Mouse (Mus musculus): ENCODE results near the gene Zfp867. TPM values are rescaled to one million over a fixed set of nuclear protein-coding genes. Genes with fewer than 3 reads are reported as not detected.

The Zfp867 gene
- polyA plus RNA-seq, 1 experiment from 2014 or later, result 16.3 TPM

DNA sequence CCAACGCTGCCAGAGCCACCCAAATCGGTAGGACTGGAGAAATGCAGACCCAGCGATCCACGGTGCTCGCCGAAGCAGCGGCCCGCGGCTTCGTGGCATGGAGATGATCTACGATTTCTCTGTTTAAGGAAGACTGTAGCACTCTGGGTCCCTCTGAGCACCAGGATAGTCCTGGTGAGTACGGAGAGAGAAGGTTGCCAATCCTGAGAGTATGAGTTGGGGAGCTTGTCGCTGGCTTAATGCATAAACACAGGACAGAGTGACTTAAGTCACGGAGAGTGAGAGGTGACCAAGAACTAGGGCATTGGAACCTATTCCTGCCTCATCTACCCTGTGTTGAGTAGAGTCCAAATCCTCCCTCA lies 34.4 kb upstream of the Zfp867 start:
- H3K4me2 ChIP-seq (replicated peaks), result peak overlapping the region; percentile 75
- H3K4me3 ChIP-seq (replicated peaks; ENCODE audit: low read length), result peak overlapping the region; percentile 94
- H3K36me3 ChIP-seq (replicated peaks; ENCODE audit: control insufficient read depth, insufficient read depth), result peaks cover 32% of the 10 kb centered on the region
- H3K4me1 ChIP-seq (replicated peaks; ENCODE audit: control insufficient read depth, insufficient read depth, low read length), result peaks cover 17% of the 10 kb centered on the region
- peak overlapping the region; percentile 99 for H3K9ac ChIP-seq
- under 1% methylated on average over 14 of the region's 14 CpGs for WGBS
- no peaks in the 10 kb centered on the region for H3K9me3 ChIP-seq (ENCODE audit: control insufficient read depth, low read length)
- no peaks in the 10 kb centered on the region for H3K27me3 ChIP-seq (ENCODE audit: control insufficient read depth, insufficient read depth, low read length)
- DNase-seq (ENCODE audit: low spot score) (peak; percentile 38), ATAC-seq (ENCODE audit: low FRiP score) (peak; percentile 8; the same call in 1 of the 2 replicates)
- H3K27ac ChIP-seq, result peak overlapping the region; percentile 87

DNA sequence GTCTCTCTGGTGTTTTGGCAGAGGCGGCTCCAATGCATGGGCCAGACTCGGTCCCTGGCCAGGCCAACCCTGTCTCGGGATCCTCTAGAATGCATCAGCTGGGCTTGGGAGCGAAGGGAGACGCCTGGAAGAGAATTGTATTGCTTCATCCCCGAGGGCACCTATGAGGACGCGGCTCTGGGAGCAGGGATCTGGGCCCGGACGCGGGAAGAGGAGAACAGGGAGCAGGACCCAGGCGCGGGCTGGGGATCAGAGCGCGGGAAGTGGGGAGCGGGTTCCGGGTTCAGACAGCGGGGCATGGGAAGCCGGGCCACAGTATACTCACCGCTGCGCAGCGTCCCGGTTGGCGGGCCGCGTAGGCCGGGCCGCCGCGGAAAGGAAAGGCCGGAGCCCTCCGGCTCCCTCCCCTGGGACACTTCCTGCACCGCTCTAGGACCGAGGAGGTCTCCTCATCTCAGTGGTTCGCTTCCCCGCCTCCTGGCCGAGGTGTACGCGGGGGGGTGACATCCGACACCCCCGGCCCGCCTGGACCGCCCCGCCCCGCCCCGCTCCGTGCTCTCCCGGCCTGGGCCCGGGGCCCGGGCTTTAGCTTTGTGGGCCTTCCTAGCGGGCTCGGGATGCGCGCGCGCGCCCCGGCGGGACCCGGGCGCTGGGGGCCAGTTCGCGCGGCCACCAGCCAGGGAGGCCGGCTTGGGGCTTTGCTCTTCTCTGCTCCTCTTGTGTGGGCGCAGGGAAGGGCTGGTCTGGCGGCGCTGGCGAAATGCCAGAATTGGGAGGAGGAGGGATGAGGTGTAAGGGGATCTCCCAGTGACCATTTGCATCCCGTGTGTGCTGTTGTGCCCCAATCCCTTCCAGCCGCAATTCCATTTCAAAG lies 33.8 kb upstream of the Zfp867 start:
- ATAC-seq (ENCODE audit: low FRiP score), result peak; percentile 89
- Histone ChIP-seq H3K36me3 (replicated peaks; ENCODE audit: control insufficient read depth, insufficient read depth) (peaks cover 38% of the 10 kb centered on the region), H3K4me2 (replicated peaks) (peak overlapping the region; percentile 75), H3K4me1 (replicated peaks; ENCODE audit: control insufficient read depth, insufficient read depth, low read length) (peaks cover 17% of the 10 kb centered on the region), H3K9me3 (ENCODE audit: control insufficient read depth, low read length) (no peaks in the 10 kb centered on the region), H3K4me3 (replicated peaks; ENCODE audit: low read length) (peak overlapping the region; percentile 94), H3K27me3 (ENCODE audit: control insufficient read depth, insufficient read depth, low read length) (no peaks in the 10 kb centered on the region), H3K9ac (peak overlapping the region; percentile 99), H3K27ac (peak overlapping the region; percentile 87)
- DNase-seq (ENCODE audit: low spot score), result peak; percentile 78
- WGBS, result under 1% methylated on average over 48 of the region's 71 CpGs

DNA sequence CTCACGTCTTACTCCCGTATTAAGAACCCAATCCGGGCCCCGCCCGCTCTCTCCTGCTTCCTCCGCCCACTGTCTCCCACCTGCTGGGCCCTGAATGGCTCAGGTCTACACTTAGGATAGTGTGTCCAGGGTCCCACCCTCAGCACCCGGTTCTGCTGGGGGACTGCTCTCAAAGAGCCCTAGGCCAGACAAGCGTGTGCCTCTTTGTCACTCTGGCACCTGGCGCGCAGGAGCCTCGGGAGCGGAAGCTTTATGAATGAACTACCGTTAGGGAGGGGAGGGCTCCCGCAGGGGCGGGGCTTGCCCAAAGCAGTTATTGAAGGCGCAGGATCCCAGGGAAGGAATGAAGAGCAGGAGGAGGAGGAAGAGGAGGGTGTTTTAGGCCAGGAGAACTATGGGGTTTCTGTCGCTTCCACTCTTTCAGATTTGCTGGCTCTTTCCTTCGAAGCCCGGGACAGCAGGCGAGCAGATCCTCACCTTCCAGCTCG lies 33.1 kb upstream of the Zfp867 start:
- ATAC-seq (ENCODE audit: low FRiP score), result peak; percentile 56
- under 1% methylated on average over 21 of the region's 21 CpGs for WGBS

DNA sequence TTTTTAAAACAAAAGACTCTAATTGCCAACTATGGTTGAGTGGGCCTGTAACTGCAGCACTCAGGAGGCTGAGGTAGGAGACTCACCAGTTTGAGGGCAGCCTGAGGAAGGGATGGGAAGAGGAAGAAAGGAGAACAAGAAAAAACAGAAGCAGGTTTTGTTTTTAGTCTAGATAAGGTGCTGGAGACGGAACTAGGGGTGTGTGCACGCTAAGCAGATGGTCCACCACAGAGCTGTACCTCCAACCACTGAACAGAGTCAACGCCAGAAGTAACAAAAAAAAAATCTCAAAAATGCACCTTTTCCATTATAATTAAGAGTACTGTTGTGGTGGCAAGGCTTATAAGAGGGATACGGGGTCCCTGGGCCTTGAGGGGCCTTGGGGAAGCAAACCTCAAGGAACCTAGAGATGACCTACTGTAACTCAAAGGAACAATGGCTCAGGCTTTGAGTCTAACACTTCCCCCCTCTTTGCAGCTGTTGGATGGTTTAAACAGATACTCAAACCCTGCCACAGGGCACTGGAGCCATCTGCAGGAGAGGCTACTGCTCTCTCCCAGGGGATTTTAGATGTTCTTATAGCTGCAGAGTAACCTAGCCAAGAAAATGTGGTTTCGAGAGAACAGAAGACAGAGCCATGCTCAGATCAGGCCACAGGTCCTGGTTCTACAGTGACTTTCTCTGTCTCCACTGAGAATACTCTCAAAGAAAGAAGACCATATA lies 29.9 kb upstream of the Zfp867 start:
- H3K27ac ChIP-seq, result no peak overlapping the region
- DNase-seq (ENCODE audit: low spot score), result no peak

More for the DNA sequence above, 33.1 kb upstream of the Zfp867 start:
- peak overlapping the region; percentile 94 for H3K4me3 ChIP-seq (replicated peaks; ENCODE audit: low read length)
- H3K4me1 ChIP-seq (replicated peaks; ENCODE audit: control insufficient read depth, insufficient read depth, low read length), result peaks cover 17% of the 10 kb centered on the region
- H3K27me3 ChIP-seq (ENCODE audit: control insufficient read depth, insufficient read depth, low read length), result no peaks in the 10 kb centered on the region
- H3K9me3 ChIP-seq (ENCODE audit: control insufficient read depth, low read length), result no peaks in the 10 kb centered on the region
- peaks cover 45% of the 10 kb centered on the region for H3K36me3 ChIP-seq (replicated peaks; ENCODE audit: control insufficient read depth, insufficient read depth)
- peak overlapping the region; percentile 87 for H3K27ac ChIP-seq
- H3K4me2 ChIP-seq (replicated peaks), result peak overlapping the region; percentile 75
- DNase-seq (ENCODE audit: low spot score), result peak; percentile 61
- peak overlapping the region; percentile 99 for H3K9ac ChIP-seq

DNA sequence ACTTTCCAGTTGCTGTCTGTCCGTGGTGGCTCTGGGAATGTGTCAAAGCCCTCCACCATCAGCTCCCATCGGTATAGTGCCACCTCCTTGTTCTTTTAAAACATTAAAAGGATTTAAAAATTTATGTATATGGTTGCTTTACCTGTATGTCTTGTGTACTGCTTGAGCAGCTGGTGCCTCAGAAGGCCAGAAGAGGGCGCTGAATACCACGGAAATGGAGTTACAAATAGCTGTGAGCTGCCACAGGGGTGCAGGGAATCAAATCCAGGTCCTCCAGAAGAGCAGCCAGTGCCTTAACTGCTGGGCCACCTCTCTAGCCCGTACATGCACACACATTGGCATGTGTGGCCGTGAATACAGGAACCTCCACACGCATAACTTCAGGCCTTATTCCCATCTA lies 25.5 kb upstream of the Zfp867 start:
- 93% methylated on average over 7 of the region's 7 CpGs for WGBS
- Histone ChIP-seq H3K4me3 (replicated peaks; ENCODE audit: low read length) (no peak overlapping the region), H3K4me1 (replicated peaks; ENCODE audit: control insufficient read depth, insufficient read depth, low read length) (no peaks in the 10 kb centered on the region), H3K4me2 (replicated peaks) (no peak overlapping the region), H3K9ac (no peak overlapping the region), H3K9me3 (ENCODE audit: control insufficient read depth, low read length) (no peaks in the 10 kb centered on the region), H3K27ac (no peak overlapping the region), H3K27me3 (ENCODE audit: control insufficient read depth, insufficient read depth, low read length) (no peaks in the 10 kb centered on the region), H3K36me3 (replicated peaks; ENCODE audit: control insufficient read depth, insufficient read depth) (peaks cover 98% of the 10 kb centered on the region)
- ATAC-seq (ENCODE audit: low FRiP score), result no peak
- no peak for DNase-seq (ENCODE audit: low spot score)

More for the DNA sequence above, 29.9 kb upstream of the Zfp867 start:
- H3K4me3 ChIP-seq (replicated peaks; ENCODE audit: low read length), result no peak overlapping the region
- no peaks in the 10 kb centered on the region for H3K9me3 ChIP-seq (ENCODE audit: control insufficient read depth, low read length)
- H3K36me3 ChIP-seq (replicated peaks; ENCODE audit: control insufficient read depth, insufficient read depth), result peaks cover 74% of the 10 kb centered on the region
- peaks cover 8% of the 10 kb centered on the region for H3K4me1 ChIP-seq (replicated peaks; ENCODE audit: control insufficient read depth, insufficient read depth, low read length)
- no peak overlapping the region for H3K9ac ChIP-seq
- no peak for ATAC-seq (ENCODE audit: low FRiP score)
- no peak overlapping the region for H3K4me2 ChIP-seq (replicated peaks)
- 96% methylated on average over 5 of the region's 5 CpGs for WGBS
- no peaks in the 10 kb centered on the region for H3K27me3 ChIP-seq (ENCODE audit: control insufficient read depth, insufficient read depth, low read length)

DNA sequence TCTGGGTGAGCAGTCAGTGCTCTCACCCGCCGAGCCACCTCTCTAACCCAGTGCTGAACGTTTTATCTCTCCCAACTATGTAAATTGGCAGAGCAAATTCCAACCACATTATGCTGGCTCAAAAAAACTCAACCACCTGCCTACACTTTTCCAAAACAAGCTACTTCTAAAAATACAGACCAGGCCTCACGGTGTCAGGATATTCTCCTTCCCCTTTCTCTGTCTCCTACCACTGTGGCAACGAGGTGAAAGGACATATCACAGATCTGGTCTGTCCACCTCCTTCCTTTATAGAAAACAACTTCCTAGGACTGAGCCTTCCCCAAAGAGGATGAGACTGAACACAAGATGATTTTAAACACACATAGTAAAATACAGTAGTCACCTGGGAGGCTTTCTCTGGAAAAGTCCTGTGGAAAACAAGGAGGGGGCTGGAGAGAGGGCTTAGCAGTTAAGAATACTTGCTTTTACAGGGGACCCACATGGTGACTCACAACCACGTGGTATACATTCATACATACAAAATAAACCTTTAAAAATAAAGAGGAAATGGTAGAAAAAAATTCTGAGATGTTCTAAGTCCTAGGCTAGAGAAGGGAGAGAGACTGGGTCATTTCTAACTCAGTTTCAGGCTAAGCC lies 24.5 kb upstream of the Zfp867 start:
- Histone ChIP-seq H3K36me3 (replicated peaks; ENCODE audit: control insufficient read depth, insufficient read depth) (peaks cover 97% of the 10 kb centered on the region), H3K4me1 (replicated peaks; ENCODE audit: control insufficient read depth, insufficient read depth, low read length) (no peaks in the 10 kb centered on the region), H3K9ac (no peak overlapping the region), H3K27ac (no peak overlapping the region), H3K27me3 (ENCODE audit: control insufficient read depth, insufficient read depth, low read length) (no peaks in the 10 kb centered on the region), H3K9me3 (ENCODE audit: control insufficient read depth, low read length) (no peaks in the 10 kb centered on the region), H3K4me2 (replicated peaks) (no peak overlapping the region), H3K4me3 (replicated peaks; ENCODE audit: low read length) (no peak overlapping the region)
- WGBS, result 90% methylated on average over 6 of the region's 6 CpGs
- DNase-seq (ENCODE audit: low spot score) (no peak), ATAC-seq (ENCODE audit: low FRiP score) (no peak)

DNA sequence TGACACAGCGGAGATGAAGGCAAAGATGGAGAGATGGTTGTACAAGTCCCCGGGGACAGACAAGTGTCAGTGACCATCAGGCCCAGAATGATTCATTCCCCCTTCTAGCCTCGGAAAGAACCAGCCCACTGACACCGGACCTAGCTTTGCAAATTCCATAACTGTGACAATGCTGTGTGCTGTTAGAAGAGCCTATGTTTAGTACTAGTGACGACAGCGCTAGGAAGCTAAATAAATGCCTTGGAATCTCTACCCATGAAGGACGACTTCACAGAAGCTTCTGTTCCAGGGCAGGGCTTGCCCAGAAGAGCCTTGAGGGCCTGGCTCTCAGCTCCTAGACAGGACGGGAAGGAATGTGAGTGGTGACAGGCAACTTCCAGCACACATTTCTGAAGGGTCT lies 13.9 kb upstream of the Zfp867 start:
- WGBS, result 89% methylated on average over 8 of the region's 8 CpGs
- no peak overlapping the region for H3K27ac ChIP-seq
- H3K9me3 ChIP-seq (ENCODE audit: control insufficient read depth, low read length), result no peaks in the 10 kb centered on the region
- peaks cover 56% of the 10 kb centered on the region for H3K36me3 ChIP-seq (replicated peaks; ENCODE audit: control insufficient read depth, insufficient read depth)
- H3K9ac ChIP-seq, result no peak overlapping the region
- H3K4me3 ChIP-seq (replicated peaks; ENCODE audit: low read length), result no peak overlapping the region
- ATAC-seq (ENCODE audit: low FRiP score), result no peak
- no peaks in the 10 kb centered on the region for H3K4me1 ChIP-seq (replicated peaks; ENCODE audit: control insufficient read depth, insufficient read depth, low read length)
- no peak for DNase-seq (ENCODE audit: low spot score)
- no peaks in the 10 kb centered on the region for H3K27me3 ChIP-seq (ENCODE audit: control insufficient read depth, insufficient read depth, low read length)
- no peak overlapping the region for H3K4me2 ChIP-seq (replicated peaks)

DNA sequence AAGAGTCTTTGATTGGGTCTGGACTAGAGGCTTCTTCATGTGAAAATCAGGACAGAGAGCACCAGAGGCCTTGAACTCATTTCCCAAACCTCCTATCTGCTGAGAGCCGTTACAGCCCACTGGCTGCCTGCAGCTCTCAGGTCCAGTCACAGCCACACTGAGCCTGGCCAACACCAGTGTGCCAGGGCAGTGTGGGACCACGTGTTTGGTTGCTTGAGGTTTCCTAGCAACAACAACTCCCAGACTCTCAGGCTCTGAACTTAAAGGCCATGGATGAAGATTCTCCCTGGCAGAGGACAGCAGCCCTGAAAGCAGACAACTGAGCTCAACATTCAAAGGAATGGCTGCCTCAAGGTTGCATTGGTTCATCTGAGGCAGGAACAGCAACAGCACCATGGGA lies 13.4 kb upstream of the Zfp867 start:
- no peaks in the 10 kb centered on the region for H3K9me3 ChIP-seq (ENCODE audit: control insufficient read depth, low read length)
- H3K27me3 ChIP-seq (ENCODE audit: control insufficient read depth, insufficient read depth, low read length), result no peaks in the 10 kb centered on the region
- H3K4me2 ChIP-seq (replicated peaks), result no peak overlapping the region
- no peak for DNase-seq (ENCODE audit: low spot score)
- no peak overlapping the region for H3K4me3 ChIP-seq (replicated peaks; ENCODE audit: low read length)
- H3K9ac ChIP-seq, result no peak overlapping the region
- H3K36me3 ChIP-seq (replicated peaks; ENCODE audit: control insufficient read depth, insufficient read depth), result peaks cover 50% of the 10 kb centered on the region
- no peaks in the 10 kb centered on the region for H3K4me1 ChIP-seq (replicated peaks; ENCODE audit: control insufficient read depth, insufficient read depth, low read length)
- no peak overlapping the region for H3K27ac ChIP-seq
- 46% methylated on average over 2 of the region's 2 CpGs for WGBS
- ATAC-seq (ENCODE audit: low FRiP score), result no peak

DNA sequence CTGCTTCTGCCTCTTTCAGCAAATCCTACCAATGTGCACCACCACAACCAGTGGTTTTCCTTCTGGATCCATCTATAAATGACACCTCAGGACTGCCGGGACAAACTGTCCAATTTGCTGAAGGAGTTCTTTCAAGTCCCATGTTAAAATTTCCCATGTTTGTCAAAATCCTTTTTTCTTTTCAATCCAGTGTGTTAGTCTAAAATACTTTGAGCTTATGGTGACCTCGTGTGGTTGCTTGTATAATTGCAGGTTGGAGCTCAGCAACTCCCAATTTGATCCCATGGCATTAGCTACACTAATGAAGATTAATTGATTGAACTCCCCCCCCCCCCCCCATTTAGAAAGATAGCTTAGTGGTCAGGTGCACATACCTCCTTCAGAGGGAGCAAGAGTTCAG lies 10.9 kb upstream of the Zfp867 start:
- ATAC-seq (ENCODE audit: low FRiP score) (no peak), DNase-seq (ENCODE audit: low spot score) (peak; percentile 90)
- Histone ChIP-seq H3K27ac (no peak overlapping the region), H3K36me3 (replicated peaks; ENCODE audit: control insufficient read depth, insufficient read depth) (peaks cover 27% of the 10 kb centered on the region), H3K4me3 (replicated peaks; ENCODE audit: low read length) (no peak overlapping the region), H3K9ac (no peak overlapping the region), H3K27me3 (ENCODE audit: control insufficient read depth, insufficient read depth, low read length) (no peaks in the 10 kb centered on the region), H3K4me1 (replicated peaks; ENCODE audit: control insufficient read depth, insufficient read depth, low read length) (no peaks in the 10 kb centered on the region), H3K9me3 (ENCODE audit: control insufficient read depth, low read length) (no peaks in the 10 kb centered on the region), H3K4me2 (replicated peaks) (no peak overlapping the region)
- WGBS, result 17% methylated on average over 2 of the region's 2 CpGs
